Mouse (Mus musculus) megakaryocyte progenitor cell, adult 5-6 weeks (primary cell): ENCODE measurements around the gene Bcl7c. TPM values are rescaled to one million over a fixed set of nuclear protein-coding genes. Genes with fewer than 3 reads are reported as not detected.
"Not testable (repeated sequence)": the region's sequence is repeated elsewhere in the genome, so short reads cannot be mapped to it uniquely, and the experiment has no call there.

Experiments
- ATAC-seq: replicated peaks from 2 replicates; pipeline ENCODE4 v1.8.0; 2016; ENCODE audit warnings: mild to moderate bottlenecking, moderate TSS enrichment, inconsistent platforms; ENCODE audit not compliant: poor library complexity
- total RNA-seq, 2 experiments: library from RNA; stranded (forward) in 1 of 2; stranded (reverse) in 1 of 2; fragments of 157-497, 149-512 nt in 1 of 2; fragments of 200-1000 nt in 1 of 2; gene quantifications; 2 replicates each; pipeline versions ENCODE4 v1.2.3 to v1.2.4; 2015 to 2017

Gene Bcl7c
- total RNA-seq (2015), result 61.1 and 63.4 TPM in 2 replicates
- 38.1 and 44.6 TPM in 2 replicates for total RNA-seq (2017)

GRCm38 (mm10) chr7:127708207-127709078 is at the start of gene Bcl7c:
Bcl7c (minus strand) TSS chr7:127708933.
- peak; percentile 72 for ATAC-seq

DNA sequence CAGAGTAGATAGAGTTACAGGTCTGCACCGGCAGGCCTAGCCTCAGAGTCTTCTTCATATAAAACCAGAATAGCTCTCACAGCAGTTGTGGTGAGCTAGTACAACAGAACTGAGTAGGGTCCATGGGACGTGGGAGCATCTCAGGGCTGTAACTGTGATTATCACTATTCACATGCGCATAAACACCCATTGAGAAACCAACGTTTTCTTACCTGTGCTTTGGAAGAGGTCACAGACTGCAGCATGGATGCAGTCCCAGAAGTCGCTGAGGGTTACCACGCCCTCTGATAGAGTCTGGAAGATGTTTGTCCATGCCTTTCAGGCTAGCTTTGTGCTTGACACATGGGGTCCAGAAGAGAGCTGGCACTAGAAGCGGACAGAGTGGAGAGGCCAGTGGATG is 45.0 kb upstream of the Bcl7c start:
- no peak for ATAC-seq

DNA sequence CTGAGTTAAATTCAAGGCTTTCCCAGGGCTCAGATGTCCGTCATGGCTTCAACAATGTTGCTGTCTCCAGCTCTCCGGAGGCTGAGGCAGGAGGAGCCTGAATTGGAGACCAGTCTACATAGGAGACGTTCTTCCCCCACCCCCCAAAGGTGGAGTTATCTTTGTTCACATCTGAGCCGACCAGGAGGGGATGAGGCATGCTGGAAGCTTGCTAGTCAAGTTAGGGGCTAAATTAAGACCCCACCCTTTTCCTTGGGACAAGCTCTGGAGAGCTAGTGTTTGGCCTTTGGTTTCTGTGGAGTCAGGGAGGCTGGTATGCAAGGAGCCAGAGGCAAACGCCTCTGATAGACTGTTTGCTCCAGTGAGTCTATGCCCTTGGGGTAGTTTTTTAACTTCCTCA is 44.4 kb upstream of the Bcl7c start:
- no peak for ATAC-seq

- ATAC-seq, result no peak
Observed at GRCm38 (mm10) chr7:127752069-127752468, 43.3 kb upstream of the Bcl7c start.

DNA sequence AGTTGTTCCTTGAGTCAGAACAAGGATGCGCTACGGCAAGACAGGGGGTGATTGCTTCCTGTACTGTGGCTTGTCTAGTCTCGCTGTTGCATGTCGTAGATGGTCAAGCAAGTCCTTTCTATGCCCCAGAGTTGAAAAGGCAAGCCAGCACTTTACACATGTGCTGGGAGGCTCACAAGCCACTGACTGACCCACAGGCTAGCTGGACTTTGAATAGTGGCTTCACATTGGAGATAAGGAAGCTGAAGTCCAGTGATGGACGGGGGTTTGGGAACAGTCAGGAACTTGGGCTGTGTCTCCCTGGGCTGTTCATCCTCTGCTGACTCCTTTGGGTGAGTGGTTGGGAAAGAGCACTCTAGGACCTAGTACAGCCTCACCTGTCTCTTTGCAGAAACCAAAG is 42.9 kb upstream of the Bcl7c start:
- no peak for ATAC-seq

GRCm38 (mm10) chr7:127750131-127751127 is 41.7 kb upstream of the Bcl7c start:
- ATAC-seq, result no peak

GRCm38 (mm10) chr7:127748235-127748560 is 39.5 kb upstream of the Bcl7c start:
- no peak for ATAC-seq

GRCm38 (mm10) chr7:127747559-127748234 is 39.0 kb upstream of the Bcl7c start:
- ATAC-seq, result no peak

DNA sequence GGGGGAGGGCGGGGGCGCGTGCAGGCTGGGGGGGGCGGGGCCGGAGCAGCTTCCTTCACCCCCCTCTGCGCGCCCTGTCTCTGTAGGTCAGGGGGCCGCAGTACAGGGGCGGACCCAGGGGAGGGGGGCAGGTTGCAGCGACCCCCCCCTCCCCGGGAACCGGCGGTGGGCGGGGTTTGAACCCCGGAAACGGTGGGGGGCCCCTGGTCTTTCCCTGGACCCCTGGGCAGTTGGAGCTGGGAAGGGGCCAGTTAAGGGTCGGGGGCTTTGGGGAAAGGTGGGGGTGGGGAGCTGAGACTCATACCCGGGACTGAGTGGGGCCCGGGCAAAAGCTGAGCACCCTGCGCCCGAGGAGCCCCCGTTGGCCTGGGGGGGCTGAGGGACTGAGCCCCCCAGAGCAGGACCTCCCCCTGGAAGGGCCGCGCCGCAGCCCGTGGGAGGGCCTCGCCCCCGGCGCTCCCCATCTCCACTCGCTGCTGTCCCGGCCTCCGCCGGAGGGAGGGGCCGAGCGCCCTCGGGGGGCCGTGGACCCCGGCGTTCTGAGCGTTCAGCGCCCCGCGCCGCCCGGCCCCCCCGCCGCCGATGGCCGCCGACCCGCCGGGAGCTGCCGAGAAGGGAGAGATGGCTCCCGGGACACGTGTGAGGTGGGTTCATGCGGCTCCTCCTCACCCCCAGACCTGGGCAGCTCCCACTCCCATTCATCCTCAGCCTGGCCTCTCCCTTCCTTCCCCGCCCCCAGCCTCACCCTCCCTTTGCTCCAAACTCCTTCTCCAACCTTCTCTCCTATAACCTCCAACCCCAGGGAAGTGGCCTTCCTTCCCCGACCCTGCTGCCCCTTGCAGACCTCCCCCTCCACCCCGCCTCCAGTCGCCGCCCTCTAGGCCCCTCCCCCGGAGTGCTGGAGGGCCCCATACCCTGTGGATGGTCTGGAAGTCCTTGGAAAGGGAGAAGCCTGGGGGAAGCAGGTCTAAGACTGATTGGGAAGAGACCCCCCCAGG is 38.1 kb upstream of the Bcl7c start:
- ATAC-seq, result no peak

DNA sequence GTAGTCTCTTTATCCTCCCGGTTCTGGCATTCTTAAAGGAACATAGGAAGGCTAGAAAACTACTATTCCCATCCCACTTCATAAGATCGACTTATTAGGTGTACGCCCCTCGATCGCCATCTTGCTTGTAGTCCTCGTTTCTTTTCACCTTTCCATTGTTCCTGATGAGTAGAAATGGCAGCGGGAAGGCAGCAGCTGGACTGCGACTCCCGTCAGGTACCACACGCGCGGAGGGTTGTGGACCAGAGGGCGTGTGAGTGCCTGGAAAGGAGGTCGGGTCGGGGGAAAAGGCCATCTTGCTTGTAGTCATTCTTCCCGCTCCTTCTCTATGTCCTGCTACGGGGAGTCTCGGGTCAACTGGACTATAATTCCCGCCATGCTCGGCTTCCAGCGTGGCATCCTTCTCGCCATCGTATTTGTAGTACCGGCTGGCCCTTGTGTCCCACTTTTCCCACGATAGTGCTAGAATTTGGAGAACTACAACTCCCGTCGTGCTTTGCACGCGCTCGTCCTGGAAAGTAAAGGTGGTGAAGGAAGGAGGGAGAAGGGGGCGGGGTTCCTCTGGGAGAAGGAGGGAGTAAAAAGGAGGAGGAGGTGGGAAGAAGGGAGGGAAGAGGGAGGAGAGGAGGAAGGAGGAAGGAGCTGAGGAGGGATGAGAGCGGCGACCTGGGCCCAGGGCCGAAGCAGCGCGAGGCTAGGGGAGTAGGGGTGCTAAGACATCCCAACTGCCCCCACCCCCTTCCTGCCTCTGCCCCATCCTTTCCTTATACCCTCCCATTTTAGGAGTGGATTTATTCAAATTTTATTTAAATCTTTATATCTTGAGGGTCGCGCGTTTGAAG is 37.1 kb upstream of the Bcl7c start:
- ATAC-seq, result peak; percentile 63

- ATAC-seq, result peak; percentile 81
Observed at GRCm38 (mm10) chr7:127745251-127745651, 36.5 kb upstream of the Bcl7c start.

DNA sequence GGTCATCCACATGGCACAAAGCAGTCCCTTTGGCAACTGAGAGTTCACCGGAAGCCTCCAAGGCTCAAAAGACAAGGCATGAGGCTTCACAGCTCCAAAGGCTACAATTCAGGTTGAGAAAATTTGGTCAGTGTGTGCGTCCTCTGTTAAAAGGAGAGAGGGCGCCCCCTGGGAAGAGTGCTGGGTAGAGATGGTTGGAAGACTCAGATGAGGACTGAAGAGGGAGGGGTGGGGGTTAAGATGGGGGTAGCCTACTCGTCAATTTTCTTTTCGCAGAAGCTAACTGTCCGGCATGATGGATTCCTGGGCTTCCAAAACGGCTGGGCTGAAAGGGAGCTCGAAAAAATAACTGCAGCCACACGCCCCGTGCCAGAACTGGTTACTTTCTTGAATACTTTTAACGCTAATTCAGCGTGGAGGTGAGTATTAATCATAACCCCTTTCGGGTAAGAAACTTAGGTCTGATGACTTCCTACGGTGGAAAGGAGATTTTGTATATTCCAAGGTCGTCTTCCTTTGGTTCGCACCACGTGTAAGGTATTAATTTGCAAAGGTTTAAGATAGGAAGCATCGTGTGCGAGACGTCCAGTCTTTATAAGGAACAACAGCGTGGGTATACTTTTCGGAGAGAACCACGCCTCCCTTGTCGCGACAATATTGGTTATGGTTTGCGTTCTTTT is 35.8 kb upstream of the Bcl7c start, which contains the start of gene Fbxl19:
Fbxl19 (plus strand) TSS at position 178 of the 680 bp plus-strand sequence.
- ATAC-seq, result peak; percentile 49

- not testable (repeated sequence) for ATAC-seq
Observed at GRCm38 (mm10) chr7:127732066-127732465, 23.3 kb upstream of the Bcl7c start, which contains the start of gene Ctf2. Ctf2 (minus strand) TSS chr7:127732166.

DNA sequence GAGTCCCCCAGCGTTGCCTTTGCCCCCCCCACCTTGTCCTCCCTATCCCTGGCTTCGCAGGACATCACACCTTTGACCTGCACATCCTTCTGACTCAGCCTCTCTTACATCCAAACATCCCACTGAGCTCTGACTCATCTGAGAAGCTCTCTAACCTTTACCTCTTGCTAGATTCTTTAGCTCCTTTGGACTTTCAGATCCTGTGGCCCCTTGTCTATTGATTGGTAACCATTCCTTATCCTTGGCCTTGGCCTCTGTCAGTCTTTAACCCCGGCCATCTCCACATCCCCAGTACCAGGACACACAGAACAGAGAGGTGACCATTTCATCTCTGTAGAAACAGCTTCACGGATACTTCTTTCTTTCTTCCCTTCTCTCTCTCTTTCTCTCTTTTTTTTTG is 21.4 kb upstream of the Bcl7c start:
- no peak for ATAC-seq

GRCm38 (mm10) chr7:127727898-127728297 is 19.2 kb upstream of the Bcl7c start:
- peak; percentile 64 for ATAC-seq

- no peak for ATAC-seq
Observed at GRCm38 (mm10) chr7:127725924-127726323, 17.2 kb upstream of the Bcl7c start.

DNA sequence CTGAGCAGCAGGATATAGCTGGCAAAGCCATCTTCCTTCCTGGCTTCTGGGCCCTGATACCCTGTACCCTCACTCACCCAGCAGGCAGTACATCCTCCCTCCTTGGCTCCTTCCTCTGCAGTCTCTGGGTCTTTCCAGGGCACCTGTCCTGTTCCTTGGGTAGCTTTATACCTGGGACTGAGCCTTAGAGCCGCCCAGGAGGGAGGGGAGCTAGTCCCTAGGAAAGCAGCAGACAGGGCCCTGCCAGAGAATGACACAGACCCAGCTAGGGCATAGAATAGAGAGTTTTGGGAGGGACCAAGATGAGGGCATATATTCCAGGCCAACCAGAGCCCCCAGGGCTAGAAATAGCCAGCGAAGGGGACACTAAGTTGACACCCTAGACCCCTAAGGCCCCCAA is 16.8 kb upstream of the Bcl7c start:
- ATAC-seq, result no peak

DNA sequence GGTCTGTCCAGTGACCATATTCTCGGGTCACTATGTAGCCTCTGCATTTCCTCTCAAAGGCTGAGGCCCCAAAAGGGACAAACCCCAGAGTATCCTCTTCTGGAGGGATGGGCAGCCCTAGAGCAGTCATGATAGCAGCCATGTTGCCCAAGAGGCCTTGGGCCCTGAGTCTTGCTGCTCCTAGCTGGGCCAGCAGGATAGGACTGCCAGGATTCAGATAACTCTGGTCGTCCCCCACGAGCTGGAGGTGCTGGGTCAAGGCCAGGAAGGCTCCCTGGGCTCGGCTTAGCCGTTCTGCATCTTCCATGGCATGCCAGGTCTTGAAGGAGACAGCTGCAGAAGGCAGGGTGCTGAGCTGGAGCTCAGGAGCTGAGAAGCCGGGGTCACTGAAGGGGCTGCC is 10.5 kb upstream of the Bcl7c start:
- ATAC-seq, result no peak
